ENCODE assay signal across 9 mouse cellular contexts in the genomic region with DNA sequence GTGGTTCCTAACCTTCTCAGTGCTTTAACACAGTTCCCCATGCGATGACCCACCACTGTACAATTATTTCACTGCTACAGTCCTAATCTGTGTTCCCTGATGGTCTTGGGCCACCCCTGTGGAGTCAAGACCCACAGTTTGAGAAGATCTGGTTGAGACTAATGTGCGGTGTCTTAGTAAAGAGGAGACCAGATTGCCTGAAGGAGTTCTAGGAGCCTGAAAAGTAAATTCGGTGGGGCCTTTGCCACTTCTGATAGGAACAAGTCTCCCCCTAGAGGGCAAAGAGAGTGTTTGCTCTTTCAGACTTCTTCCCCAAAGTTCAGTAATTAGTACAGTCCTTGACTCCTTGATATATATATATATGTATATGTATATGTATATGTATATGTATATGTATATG. TPM values are rescaled to one million over a fixed set of nuclear protein-coding genes. Genes with fewer than 3 reads are reported as not detected.
DNase-seq lines count a peak whose midpoint lies in the region; ATAC-seq and TF ChIP-seq lines count a peak whose summit lies in the region.
"Had no signal": no experiment of that assay in that cellular context is flagged by ENCODE, and none has a peak within 500 bp of the region (broad histone marks: within the 10 kb centered on the region; RNA-seq: fewer than 3 reads in every experiment).

No protein-coding gene starts in this region.

- H3K27ac ChIP-seq in heart, embryonic 11.5 days (ENCODE audit: low read depth, low read length), result no peak overlapping the region
- no peak overlapping the region for H3K27ac ChIP-seq in embryonic facial prominence, embryonic 11.5 days (replicated peaks; ENCODE audit: low read depth, low read length)
- H3K27ac ChIP-seq in midbrain, postnatal 0 days (ENCODE audit: low read depth, low read length), result no peak overlapping the region
- H3K27ac ChIP-seq: embryonic facial prominence, embryonic 15.5 days had no signal

- no peak overlapping the region for H3K9ac ChIP-seq in heart, embryonic 11.5 days (ENCODE audit: low read depth, low read length)
- H3K9ac ChIP-seq in embryonic facial prominence, embryonic 11.5 days (replicated peaks; ENCODE audit: low read length), result no peak overlapping the region
- no peak overlapping the region for H3K9ac ChIP-seq in midbrain, postnatal 0 days (replicated peaks; ENCODE audit: low read length, poor library complexity, severe bottlenecking)
- H3K9ac ChIP-seq: embryonic facial prominence, embryonic 15.5 days had no signal

- 31% methylated on average over 3 of the region's 3 CpGs for whole genome bisulfite sequencing in heart, embryonic 11.5 days (ENCODE audit: insufficient replicate concordance)
- 30% methylated on average over 3 of the region's 3 CpGs for WGBS in embryonic facial prominence, embryonic 11.5 days
- 27% methylated on average over 3 of the region's 3 CpGs for WGBS in midbrain, postnatal 0 days

- H3K4me1 ChIP-seq in heart, embryonic 11.5 days (ENCODE audit: control insufficient read depth, insufficient read depth, low read length), result no peaks in the 10 kb centered on the region
- H3K4me1 ChIP-seq in embryonic facial prominence, embryonic 11.5 days (ENCODE audit: control insufficient read depth, insufficient read depth, low read length), result no peaks in the 10 kb centered on the region
- no peaks in the 10 kb centered on the region for H3K4me1 ChIP-seq in midbrain, postnatal 0 days (ENCODE audit: insufficient read depth, low read length)
- H3K4me1 ChIP-seq: embryonic facial prominence, embryonic 15.5 days had no signal

- no peaks in the 10 kb centered on the region for H3K27me3 ChIP-seq in heart, embryonic 11.5 days (ENCODE audit: control insufficient read depth, insufficient read depth, low read length)
- H3K27me3 ChIP-seq in embryonic facial prominence, embryonic 11.5 days (ENCODE audit: control insufficient read depth, insufficient read depth, low read length), result no peaks in the 10 kb centered on the region
- H3K27me3 ChIP-seq in midbrain, postnatal 0 days (ENCODE audit: insufficient read depth, low read length), result no peaks in the 10 kb centered on the region
- H3K27me3 ChIP-seq: embryonic facial prominence, embryonic 15.5 days had no signal

- H3K9me3 ChIP-seq in heart, embryonic 11.5 days (replicated peaks; ENCODE audit: control insufficient read depth, low read length), result no peaks in the 10 kb centered on the region
- no peaks in the 10 kb centered on the region for H3K9me3 ChIP-seq in embryonic facial prominence, embryonic 11.5 days (replicated peaks; ENCODE audit: control insufficient read depth, low read length)
- H3K9me3 ChIP-seq in midbrain, postnatal 0 days (ENCODE audit: low read length), result no peaks in the 10 kb centered on the region
- H3K9me3 ChIP-seq: embryonic facial prominence, embryonic 15.5 days had no signal

- no peak for ATAC-seq in heart, embryonic 11.5 days (replicated peaks; ENCODE audit: insufficient number of reproducible peaks, low FRiP score, low TSS enrichment)
- no peak for ATAC-seq in embryonic facial prominence, embryonic 11.5 days (replicated peaks; ENCODE audit: insufficient number of reproducible peaks, low FRiP score, low TSS enrichment, low read depth)
- ATAC-seq in midbrain, postnatal 0 days (ENCODE audit: low FRiP score), result no peak

- no peak overlapping the region for H3K4me2 ChIP-seq in heart, embryonic 11.5 days
- H3K4me2 ChIP-seq in embryonic facial prominence, embryonic 11.5 days (ENCODE audit: low read depth, low read length), result no peak overlapping the region
- H3K4me2 ChIP-seq in midbrain, postnatal 0 days (ENCODE audit: low read depth, low read length, poor library complexity, severe bottlenecking), result no peak overlapping the region
- H3K4me2 ChIP-seq: embryonic facial prominence, embryonic 15.5 days had no signal

- DNase-seq in heart, adult 8-10 months (ENCODE audit: low spot score), result peak; percentile 35
- DNase-seq in thymus, postnatal 14 days, result peak; percentile 38
- DNase-seq in thymus, postnatal 36 days, result no peak
- peak; percentile 81 for DNase-seq in embryonic facial prominence, embryonic 11.5 days (ENCODE audit: low spot score)
- DNase-seq in midbrain, postnatal 0 days (ENCODE audit: low spot score), result peak; percentile 82
- DNase-seq in left cerebral cortex, adult 11 months (ENCODE audit: low spot score), result no peak
- no peak for DNase-seq in gastrocnemius, postnatal 4 days (ENCODE audit: low spot score in 2 of 2)

- TF ChIP-seq CTCF in midbrain, postnatal 0 days (IDR thresholded peaks at IDR 0.05), result peak; percentile 72

- H3K4me3 ChIP-seq in heart, embryonic 11.5 days (ENCODE audit: low read depth, low read length), result no peak overlapping the region
- no peak overlapping the region for H3K4me3 ChIP-seq in embryonic facial prominence, embryonic 11.5 days (ENCODE audit: low read depth, low read length)
- no peak overlapping the region for H3K4me3 ChIP-seq in midbrain, postnatal 0 days (ENCODE audit: low read depth, low read length)
- H3K4me3 ChIP-seq: embryonic facial prominence, embryonic 15.5 days had no signal

- H3K36me3 ChIP-seq in heart, embryonic 11.5 days (ENCODE audit: control insufficient read depth, insufficient read depth, low read length), result no peaks in the 10 kb centered on the region
- no peaks in the 10 kb centered on the region for H3K36me3 ChIP-seq in embryonic facial prominence, embryonic 11.5 days (replicated peaks; ENCODE audit: control insufficient read depth, insufficient read depth, low read depth, low read length)
- H3K36me3 ChIP-seq in midbrain, postnatal 0 days (ENCODE audit: insufficient read depth, low read length), result no peaks in the 10 kb centered on the region
- H3K36me3 ChIP-seq: embryonic facial prominence, embryonic 15.5 days had no signal

RNA-seq across cellular contexts. Expression of gene Asb8, which starts 11.8 kb away (rescaled TPM):
- 100 to 1,000 TPM; 116 to 127 (median 119) TPM for total RNA-seq in heart, adult 8-10 months (2022)
- polyA plus RNA-seq in heart, embryonic 11.5 days (2014; fragmentation: Nextera tagmentation; extraction: Ambion mirVana), result 81.7 and 86.7 TPM in 2 replicates
- polyA plus RNA-seq in embryonic facial prominence, embryonic 11.5 days (2014; fragmentation: Nextera tagmentation; extraction: Ambion mirVana), result 47.8 and 53.2 TPM in 2 replicates
- 60.5 and 72.7 TPM in 2 replicates for total RNA-seq in midbrain, postnatal 0 days (2014; rRNA removed)
- 59.2 and 64.9 TPM in 2 replicates for polyA plus RNA-seq in midbrain, postnatal 0 days (2015; fragmentation: Nextera tagmentation; extraction: Ambion mirVana)
- total RNA-seq in gastrocnemius, postnatal 4 days (2021), result 100 to 1,000 TPM; 148 to 174 TPM

RNA-seq across cellular contexts. Expression of gene Ccdc184, which starts 13.3 kb away (rescaled TPM):
- total RNA-seq in heart, adult 8-10 months (2022), result under 1 TPM; 0.41 to 0.84 (median 0.66) TPM
- polyA plus RNA-seq in heart, embryonic 11.5 days (2014; fragmentation: Nextera tagmentation; extraction: Ambion mirVana), result 1.2 and 1.3 TPM in 2 replicates
- polyA plus RNA-seq in embryonic facial prominence, embryonic 11.5 days (2014; fragmentation: Nextera tagmentation; extraction: Ambion mirVana), result 2.5 and 4.2 TPM in 2 replicates
- total RNA-seq in midbrain, postnatal 0 days (2014; rRNA removed), result 127 and 129 TPM in 2 replicates
- polyA plus RNA-seq in midbrain, postnatal 0 days (2015; fragmentation: Nextera tagmentation; extraction: Ambion mirVana), result 132 and 145 TPM in 2 replicates
- total RNA-seq in gastrocnemius, postnatal 4 days (2021), result not detected

RNA-seq across cellular contexts. Expression of gene Olfr288, which starts 41.7 kb away (rescaled TPM):
- total RNA-seq in heart, adult 8-10 months (2022), result not detected
- not detected in 2 replicates for polyA plus RNA-seq in heart, embryonic 11.5 days (2014; fragmentation: Nextera tagmentation; extraction: Ambion mirVana)
- polyA plus RNA-seq in embryonic facial prominence, embryonic 11.5 days (2014; fragmentation: Nextera tagmentation; extraction: Ambion mirVana), result not detected in 2 replicates
- total RNA-seq in midbrain, postnatal 0 days (2014; rRNA removed), result not detected in 2 replicates
- not detected in 2 replicates for polyA plus RNA-seq in midbrain, postnatal 0 days (2015; fragmentation: Nextera tagmentation; extraction: Ambion mirVana)
- not detected for total RNA-seq in gastrocnemius, postnatal 4 days (2021)
- polyA plus RNA-seq: embryonic facial prominence, embryonic 15.5 days had no signal

Comparison
In these comparisons a context has a peak if more than half of its experiments do, and no peak if none do; other contexts are left out.
1. DNase-seq: peak in heart, adult 8-10 months (single experiment), thymus, postnatal 14 days (single experiment), embryonic facial prominence, embryonic 11.5 days (single experiment) and midbrain, postnatal 0 days (single experiment); none in thymus, postnatal 36 days (0 of 2), left cerebral cortex, adult 11 months (single experiment) and gastrocnemius, postnatal 4 days (0 of 2).
2. RNA of gene Ccdc184, which starts 13.3 kb away (total RNA-seq): 127 to 129 TPM in midbrain, postnatal 0 days; 0.41 to 0.84 TPM in heart, adult 8-10 months and not detected in gastrocnemius, postnatal 4 days; every median in the first group is over 10 times any median in the second.